Mouse (Mus musculus) embryo, embryonic 10.5 days (tissue): Measurements from ENCODE around the gene Oat.

ENCODE experiments used
- DNase-seq: peaks from one replicate; pipeline ENCODE4 v3.0.0-alpha.2; 2015; ENCODE audit warnings: low spot score

The Oat gene

DNA sequence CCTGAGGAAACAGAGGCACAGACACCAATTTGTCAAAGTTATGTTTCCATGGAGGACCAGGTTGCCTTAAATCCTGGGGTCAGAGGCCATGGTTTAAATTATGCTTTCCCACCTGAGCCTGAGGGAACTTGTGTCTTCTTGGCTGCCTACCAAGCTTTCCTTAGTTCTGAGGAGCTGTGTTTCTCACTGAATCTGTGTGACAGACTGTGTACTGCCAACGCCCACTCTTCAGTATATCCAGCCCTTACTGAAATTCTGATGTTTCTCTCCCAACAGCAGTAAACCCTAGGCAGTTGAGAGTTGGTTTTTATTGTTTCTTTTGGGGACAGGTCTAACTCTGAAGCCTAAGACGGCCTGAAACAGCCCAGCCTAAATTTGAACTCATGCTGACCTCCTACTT, 17.6 kb upstream of the Oat start:
- DNase-seq = no peak

DNA sequence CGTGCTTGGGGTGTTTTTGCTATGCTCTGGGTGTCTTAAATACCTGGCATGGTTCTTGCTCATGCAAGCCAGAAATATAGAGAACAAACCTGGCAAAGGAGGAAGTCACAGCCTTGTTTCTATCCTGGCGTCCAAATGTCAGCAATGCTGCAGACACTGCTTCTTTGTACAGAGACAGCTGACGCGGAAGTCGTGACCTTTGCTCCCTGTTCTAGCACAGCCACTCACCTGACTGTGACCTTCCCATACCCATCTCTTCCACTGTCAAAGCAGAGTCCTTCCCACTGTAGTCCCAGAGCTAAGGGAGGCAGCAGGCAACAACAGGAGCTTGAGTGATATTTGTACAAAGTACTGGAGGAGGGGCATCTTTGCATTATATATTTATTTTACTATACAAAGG, 13.4 kb upstream of the Oat start:
- DNase-seq = no peak

DNA sequence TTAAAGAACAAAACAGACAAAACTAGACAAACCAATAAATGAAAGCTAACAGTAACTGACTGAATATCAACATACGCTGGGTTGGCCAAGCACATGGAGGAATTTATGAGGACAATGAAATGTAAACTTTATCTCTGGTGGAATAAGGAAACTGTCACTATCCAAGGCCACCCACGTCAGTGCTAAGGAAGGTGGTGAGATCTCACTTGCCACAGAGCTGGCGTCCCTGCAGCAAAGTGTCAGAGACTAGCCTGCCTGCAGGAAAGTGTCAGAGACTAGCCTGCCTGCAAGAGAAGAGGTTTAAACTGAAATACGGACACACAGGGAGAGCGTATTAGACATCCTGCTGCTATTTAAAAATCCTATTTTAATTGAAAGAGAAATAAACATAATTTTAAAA, 11.0 kb upstream of the Oat start:
- DNase-seq = no peak

DNA sequence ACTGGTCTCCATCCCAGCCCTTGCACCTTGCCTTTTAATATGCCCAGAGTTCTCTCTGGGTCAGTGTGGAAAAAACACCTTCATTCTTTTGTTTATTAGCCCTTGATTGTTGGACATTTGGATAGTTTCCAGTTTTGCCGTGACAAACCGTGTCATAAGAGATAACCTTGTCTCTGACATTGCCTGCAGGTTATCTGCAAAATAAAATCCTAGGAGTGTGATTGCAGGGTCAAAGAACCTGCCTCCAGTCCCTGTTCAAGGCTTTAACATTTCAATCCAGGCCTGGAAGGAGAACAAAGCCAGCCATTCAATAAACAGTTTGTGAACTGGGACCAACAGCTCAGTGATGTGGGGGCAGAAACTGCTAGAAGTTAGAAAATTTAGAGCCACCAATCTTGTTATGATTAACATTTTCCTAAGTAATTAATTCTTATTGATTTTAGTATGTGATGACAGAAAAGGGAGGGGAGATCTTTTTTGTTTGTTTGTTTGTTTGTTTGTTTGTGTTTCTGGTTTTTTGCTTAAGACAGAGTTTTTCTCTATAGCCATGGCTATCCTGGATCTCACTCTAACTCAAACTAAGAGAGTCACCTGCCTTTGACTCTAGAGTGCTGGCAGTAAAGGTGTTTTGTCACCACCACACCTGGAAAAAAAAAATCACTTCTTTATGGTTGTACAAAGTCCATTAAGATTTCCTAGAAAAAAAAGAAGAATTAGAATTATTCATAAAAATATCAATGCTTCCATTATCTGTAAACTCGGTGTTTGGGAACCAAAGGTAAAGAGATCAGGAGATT, 9.7 kb upstream of the Oat start:
- no peak for DNase-seq

DNA sequence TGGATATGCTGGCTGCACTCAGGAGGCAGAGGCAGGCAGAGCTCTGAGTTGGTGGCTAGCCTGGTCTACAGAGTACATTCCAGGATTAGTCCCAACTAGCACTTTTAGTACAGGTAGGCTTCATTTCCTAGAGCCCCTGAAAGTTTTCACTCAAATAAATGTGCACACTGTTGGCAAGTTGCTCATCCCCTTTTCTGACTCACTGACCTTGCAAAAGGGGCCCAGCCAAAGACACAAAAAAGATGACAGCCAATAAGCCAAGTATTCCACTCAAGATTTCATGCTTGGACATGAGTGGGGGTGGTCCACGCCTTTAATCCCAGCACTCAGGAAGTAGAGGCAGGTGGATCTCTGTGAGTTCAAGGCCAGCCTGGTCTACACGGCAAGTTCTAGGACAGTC, 5.2 kb upstream of the Oat start:
- DNase-seq = no peak

DNA sequence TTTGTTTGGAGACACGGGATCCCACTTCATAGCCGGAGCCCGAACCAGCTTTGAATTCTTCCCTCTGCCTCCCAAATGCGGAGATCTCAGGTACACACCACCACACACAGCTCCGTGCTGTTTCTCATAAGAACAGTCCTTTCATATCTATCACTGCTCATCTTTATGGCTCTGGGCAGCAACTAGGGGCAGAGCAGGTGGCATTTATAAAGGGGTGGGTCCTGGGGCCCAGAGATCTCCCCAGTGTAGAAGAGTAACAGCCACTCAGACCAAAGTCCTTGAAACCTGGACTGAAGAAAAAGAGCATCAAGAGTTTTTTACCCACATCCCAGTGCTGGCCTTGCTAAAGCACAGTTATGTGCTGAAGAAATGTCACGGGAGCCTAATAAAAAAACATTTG, 4.3 kb upstream of the Oat start:
- no peak for DNase-seq

DNA sequence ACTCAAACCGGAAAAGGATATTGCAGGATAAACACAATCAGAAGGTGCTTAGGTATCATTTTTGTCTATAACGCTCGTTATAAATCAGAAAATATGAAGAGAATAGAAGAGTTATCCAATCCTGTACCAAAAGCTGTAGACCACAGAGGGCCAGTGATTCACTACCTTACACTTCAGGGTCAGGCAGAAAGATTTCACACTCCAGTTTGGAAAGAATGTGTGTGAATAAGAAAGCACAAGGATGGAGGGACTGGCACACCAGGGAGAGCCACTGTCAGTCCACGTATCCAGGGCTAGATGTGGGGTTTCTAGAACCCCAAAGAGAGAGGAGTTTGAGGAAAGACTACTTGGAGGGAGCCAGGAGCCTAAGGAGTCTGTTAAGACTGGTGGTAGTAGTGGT, 693 bp upstream of the Oat start:
- DNase-seq = no peak

DNA sequence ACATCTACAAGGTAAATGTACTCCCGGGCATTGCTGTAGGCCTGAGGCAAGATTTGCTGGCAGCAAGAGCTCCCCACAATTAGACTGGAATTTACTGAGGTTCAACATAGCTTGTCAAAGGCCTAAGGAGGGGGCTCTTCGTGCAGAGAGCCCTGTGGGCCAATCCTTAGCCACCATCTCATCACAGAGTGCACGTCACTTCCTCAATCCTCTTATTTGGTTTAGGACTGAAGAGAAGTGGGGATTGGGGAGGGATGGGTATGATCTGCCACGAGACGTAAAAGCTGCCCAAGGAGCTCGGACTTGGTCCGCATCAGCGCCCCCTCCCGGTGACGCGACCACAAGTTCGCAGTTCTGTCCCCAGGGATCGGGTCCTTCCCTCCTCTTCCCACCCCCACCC, 575 bp downstream of the Oat start:
- peak; percentile 93 for DNase-seq

DNA sequence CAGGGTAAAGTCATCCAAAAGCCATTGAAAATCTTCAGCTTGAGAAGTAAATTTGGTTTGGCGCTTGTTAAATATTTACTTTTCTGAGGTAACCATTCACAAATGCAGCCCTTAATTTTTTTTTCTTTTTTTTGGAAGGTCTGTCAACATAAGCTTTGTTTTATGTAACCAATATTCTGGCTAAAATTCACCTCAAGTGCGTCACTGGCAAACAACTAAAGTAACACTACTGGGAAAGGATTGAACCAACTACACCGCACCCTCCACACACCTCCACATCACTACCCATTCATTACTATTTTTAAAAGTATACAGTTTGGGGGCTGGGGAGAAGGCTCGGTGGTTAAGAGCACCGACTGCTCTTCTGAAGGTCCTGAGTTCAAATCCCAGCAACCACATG, 1.6 kb downstream of the Oat start:
- DNase-seq = no peak

DNA sequence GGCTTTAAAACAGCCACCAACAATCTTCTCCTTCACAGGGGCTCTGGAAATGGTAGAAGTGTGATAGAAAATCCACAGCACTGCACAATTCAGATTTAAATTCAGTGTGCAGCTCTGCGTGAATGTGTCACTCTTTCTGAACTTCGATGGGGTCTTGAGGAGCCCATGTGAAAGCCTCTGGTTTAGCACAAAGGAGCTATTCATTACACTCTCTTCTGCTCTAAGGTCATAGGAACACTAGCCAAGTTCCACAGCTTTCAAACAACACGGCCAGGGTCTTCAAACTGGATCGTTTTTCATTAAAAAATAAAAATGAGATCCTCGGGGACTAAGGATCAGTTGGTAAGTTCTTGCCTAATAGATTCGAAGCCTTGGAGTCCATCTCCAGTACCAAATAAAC, 3.0 kb downstream of the Oat start:
- DNase-seq = peak; percentile 5

DNA sequence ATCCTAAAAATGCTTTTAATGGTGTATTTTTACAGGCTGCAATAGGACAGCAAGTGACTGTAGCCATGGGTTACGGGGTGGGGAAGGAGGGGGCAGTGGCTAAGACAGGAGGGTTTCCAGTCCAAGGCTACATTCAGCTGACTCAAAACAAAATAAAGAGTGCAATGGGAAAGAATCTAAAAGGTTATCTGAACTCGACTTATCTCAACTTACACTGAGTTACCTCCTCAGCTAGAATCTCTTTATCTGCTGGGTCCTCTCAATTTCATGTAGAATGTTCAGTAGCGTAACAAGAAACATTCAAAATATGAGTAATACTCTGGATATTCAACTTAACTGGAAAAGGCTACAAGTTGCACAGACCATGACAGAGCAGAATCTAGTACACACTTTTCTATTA, 3.5 kb downstream of the Oat start:
- no peak for DNase-seq

DNA sequence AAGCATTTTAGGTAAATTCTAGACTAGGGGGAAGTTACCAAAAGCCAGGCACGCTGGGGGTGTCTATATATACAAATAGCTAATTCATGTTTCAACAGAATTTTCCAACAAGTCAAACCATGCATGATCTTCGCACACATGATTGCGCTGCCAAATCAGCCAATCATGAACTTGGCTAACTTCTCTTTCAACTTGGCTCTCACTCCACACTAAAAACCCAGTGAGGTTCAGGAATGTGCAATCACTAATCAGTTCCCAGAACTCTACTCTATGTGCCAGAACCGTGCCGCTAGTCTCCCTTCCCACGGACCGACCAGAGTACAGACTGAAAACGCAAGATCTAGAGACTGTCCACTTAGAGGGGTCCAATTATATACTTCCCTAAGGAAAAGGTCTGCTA, 4.7 kb downstream of the Oat start:
- DNase-seq = no peak

DNA sequence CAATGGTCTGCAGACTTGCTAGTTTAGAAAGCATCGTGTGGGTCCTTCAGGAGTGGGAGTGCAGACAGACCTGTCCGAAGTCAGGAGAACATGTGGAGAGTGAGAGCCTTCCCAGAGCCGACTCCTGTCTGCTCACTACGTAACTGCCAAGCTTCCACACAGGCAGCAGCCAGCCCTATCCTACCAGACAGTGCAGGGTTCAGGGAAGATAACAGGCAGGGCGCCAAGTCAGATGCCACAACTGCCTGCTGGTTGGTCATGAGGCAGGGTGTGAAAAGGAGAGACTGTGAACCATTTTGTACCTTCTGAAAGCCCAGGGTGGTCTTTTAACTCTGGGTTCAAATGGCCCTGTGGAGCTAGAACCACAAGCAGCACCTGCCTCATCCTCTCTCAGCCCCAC, 6.1 kb downstream of the Oat start:
- DNase-seq = no peak

DNA sequence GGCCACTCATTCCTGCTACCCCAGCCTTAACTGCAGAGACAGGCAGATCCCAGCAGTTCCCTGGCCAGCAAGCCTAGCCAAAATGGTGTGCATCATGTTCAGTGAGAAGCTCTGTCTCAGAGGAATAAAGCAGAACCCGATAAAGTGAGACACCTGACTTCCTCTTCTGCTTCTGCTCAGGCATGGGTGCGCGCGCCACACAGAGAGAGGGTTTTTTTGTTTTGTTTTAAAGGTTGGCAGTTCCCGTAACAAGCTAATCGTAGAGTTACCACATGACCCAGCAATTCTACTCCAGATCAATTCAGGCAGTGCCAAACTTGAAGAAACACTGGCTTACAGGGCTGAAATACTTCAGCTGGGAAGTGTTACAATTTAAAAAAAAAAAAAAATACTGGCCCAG, 7.4 kb downstream of the Oat start:
- DNase-seq = no peak

DNA sequence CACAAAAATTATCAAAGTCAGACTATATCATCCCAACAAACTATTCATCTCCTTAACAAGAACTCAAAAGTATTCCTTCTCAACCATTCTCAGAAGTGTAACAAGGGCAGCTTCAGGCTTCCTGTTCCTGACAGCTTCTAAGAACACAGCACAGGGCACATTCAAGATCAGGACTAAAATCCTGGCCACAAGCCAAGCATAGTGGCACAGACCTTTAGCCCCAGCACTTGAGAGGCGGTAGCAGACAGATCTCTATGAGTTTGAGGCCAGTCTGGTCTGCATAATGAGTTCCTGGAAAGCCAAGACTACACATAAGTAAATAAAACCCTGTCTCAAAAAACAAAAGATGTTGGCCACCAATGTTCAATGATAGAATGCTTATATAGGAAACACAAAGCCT, 10.4 kb downstream of the Oat start:
- DNase-seq = no peak

DNA sequence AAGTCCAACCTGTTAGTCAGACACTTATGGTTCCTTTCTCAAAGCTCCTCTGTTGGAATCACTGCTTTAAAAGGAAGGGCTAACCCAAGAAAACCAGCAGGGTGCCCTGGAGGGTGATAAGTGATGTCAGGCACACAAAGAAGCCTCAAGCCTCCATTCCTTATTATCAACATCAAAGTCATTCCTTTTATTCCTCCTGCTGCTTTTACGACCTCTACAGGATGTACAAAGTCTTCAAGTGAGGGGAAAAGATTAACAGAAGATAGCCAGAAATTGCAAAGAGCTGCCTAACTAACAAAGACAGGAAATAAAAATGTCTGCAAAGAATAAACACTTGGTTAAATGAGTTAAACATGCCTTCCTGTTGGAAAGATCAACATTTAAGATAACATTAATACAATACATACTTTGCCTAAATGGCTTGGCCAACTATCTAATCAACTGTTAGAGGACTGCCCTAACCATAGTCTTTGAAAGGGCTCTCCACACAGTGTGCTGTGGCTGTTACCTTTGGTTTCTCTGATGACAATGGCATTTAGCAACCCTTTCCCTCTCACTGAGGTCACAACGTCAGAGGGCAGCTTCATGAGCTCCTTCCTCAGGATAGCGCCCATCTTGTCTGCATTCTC, 16.9 kb downstream of the Oat start:
- no peak for DNase-seq

DNA sequence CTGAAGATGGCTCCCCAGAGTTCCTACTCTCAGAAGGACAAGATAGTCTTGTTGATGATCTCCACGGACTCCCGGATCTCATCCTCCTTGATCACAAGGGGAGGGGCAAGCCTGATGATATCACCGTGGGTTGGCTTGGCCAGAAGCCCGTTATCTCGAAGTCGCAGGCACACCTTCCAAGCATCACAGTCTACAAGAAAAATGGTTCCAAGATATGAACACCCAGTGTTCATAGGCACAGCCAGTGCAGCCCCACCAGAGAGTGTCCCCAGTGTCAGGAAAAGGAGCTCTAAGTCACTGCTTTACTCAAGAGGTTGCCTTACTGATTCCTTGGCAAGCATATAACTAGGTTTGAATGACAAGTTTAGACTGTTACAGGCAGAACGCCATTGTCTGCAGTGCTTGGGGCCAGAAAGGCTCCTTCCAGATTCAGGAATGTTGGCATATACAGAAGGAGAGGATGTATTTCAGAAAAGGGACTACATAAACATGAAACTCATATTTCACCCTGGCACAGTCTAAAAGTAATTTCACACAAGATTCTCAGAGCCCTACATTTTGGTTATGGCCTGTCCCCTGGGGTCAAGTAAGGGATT, 18.0 kb downstream of the Oat start:
- DNase-seq = no peak

DNA sequence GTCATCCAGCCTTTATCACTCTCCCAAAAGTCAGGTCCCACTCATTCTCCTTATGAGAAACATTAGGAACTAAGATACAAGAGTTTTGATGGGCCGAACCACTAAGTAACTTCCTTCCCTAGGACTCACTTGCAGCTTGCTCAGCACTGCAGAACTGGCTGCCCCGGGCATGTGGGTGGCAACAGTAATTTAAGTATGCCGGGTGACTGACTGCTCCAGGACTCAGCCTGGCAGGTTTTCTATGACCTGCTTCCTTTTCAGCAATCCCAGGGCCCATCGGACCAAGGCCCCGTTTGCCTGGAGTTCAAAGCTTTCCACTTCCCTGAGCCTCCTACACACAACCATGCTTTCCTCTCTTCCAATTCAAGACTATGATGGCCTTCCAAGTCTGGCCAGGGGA, 19.6 kb downstream of the Oat start:
- DNase-seq = no peak

DNA sequence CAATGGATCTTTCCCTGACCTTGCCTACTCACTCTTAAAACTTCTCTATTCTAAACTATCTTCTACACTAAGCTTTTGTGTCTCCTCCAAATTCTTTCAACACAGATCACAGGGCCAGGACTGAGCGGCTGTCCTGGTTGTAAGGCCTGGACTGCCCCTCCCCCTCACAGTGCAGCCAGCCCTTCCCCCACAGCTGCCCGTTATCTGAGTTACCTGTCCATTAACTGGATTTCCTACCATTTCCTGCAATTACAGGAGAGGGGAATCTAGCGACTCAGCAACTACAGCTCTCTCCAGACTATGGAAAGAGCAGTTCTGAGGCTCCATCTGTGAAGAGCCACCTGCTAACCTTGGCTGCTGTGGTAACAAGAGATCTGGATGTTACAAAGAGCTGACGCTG, 20.3 kb downstream of the Oat start:
- DNase-seq = no peak

DNA sequence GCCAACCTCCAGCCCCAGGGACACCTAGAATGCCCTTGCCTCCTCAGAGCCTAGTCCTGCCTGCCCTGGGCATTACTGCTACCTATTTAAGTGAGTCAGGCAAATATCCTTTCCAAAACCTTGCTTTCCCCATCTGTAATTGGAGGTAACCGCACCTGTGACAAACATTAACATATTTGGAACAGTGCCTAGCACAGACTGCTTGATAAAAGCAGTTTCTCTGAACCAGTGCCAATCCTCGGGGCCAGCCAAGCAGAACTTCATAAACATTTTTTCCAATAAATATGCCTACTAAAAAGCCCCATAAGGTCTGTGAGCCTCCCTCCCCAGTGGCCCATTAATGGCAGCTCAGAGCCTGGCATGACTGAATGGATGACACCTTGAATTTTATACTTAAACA, 22.1 kb downstream of the Oat start:
- no peak for DNase-seq

DNA sequence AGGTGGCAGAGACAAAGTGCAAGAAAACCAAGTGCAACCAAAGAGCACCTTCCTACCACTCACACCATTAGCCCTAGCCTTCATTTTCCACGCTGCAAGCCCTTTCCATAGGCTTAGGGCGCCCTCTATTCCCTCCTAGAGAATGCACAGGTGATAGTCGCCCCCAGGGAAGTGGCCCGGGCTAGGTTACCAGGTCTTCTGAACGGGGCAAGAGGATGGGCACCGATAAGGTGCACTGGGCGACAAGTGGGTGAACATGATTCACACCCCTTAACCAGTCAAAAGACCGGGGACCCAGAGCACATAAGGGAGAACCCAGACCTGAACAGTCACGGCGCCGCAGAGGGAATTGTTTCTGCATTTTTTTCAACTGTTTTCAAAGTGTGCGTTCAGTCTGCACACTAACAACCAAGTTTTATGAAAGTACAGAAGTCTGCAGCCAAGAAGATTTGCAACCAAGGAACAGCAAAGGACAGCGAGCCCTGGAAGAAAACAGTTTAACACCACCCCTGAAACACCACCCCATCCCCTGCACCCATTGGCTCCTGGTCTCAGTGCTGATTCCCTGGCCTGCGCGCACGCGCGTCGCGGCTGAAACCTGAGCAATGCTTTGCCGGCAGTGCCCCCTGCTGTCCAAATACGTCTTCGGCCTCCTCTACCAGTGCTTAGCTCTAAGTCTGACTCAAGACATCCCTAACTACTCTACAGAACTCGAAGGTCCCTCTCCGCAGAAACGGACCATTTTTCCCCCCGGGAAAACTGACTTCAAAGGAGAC, 24.7 kb downstream of the Oat start:
- DNase-seq = peak; percentile 97

DNA sequence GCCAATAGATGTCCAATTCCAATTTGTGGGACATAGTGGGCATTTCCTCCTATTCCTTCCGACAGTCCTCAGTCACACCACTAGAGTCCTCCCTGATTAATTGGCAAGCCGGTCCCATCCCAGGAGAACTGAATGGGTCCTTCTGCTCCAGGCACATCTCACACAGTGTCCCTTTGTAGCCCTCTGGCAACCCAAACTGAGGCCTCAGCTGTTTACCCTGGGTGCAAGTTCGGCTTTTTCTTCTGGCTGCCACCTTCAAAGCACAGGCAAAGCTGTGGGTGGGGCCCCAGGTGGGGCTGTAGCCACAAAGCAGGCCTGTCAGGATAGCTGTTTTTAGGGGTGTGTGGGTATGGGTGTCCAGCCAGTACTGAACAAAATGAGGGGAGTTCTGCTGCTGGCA, 29.1 kb downstream of the Oat start:
- no peak for DNase-seq

DNA sequence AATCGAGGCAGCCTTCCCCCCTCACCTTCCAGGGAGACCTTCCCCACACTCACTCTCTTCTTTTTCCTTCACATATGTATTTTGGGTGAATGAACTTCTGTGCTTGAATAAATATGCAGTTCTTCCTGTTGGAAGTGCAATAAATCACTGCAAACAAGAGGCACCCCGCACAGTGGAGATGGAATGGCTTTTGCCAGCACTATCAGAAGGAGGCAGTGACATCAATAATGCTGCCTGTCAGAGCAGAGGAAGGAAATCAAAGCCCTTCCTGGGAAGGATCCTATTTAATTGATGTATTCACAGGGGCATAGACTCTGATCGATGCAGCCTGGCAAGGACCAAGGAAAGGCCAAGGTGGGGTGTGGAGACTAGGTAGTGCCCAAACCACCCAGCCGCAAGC, 33.8 kb downstream of the Oat start:
- DNase-seq = no peak
